Mouse (Mus musculus) neural tube, embryonic 11.5 days (tissue): ENCODE data around the gene Ndufs3. TPM values are rescaled to one million over a fixed set of nuclear protein-coding genes. Genes with fewer than 3 reads are reported as not detected.
A peak's percentile ranks its signal among the peaks of the same experiment; 100 is the strongest.

Source experiments
- ATAC-seq: fragments of 200-750 bp; cut with Nextera tagmentation; 2 replicates; pipeline ENCODE4 v1.8.0; 2017; ENCODE audit warnings: moderate number of reproducible peaks, mild to moderate bottlenecking, moderate TSS enrichment, moderate library complexity; ENCODE audit not compliant: insufficient read depth, low FRiP score, low TSS enrichment
- DNase-seq: peaks from one replicate; pipeline ENCODE4 v3.0.0-alpha.2; 2015; ENCODE audit warnings: low spot score
- H3K27ac ChIP-seq: fragments of 300-500 bp; sonication (generic); 2 replicates; pipeline ENCODE4 v1.5.1; 2014; ENCODE audit warnings: low read depth, mild to moderate bottlenecking, low read length
- H3K27me3 ChIP-seq: fragments of 300-500 bp; sonication (generic); 2 replicates; pipeline ENCODE4 v1.6.1; 2014; ENCODE audit warnings: mild to moderate bottlenecking, low read length, mixed read lengths; ENCODE audit not compliant: control insufficient read depth, insufficient read depth
- H3K36me3 ChIP-seq: fragments of 300-500 bp; sonication (generic); 2 replicates; pipeline ENCODE4 v1.6.1; 2014; ENCODE audit warnings: mild to moderate bottlenecking, low read length, moderate library complexity, mixed read lengths; ENCODE audit not compliant: control insufficient read depth, insufficient read depth
- H3K4me1 ChIP-seq: fragments of 300-500 bp; sonication (generic); 2 replicates; pipeline ENCODE4 v1.6.1; 2014; ENCODE audit warnings: low read length, mixed read lengths; ENCODE audit not compliant: control insufficient read depth, insufficient read depth
- H3K4me2 ChIP-seq: fragments of 300-500 bp; sonication (generic); 2 replicates; pipeline ENCODE4 v1.6.1; 2014; ENCODE audit warnings: low read depth, mild to moderate bottlenecking, moderate library complexity
- H3K4me3 ChIP-seq: fragments of 300-500 bp; sonication (generic); 2 replicates; pipeline ENCODE4 v1.5.1; 2014; ENCODE audit warnings: low read depth, low read length
- H3K9ac ChIP-seq: fragments of 300-500 bp; sonication (generic); 2 replicates; pipeline ENCODE4 v1.6.1; 2014; ENCODE audit warnings: mild to moderate bottlenecking, low read length
- H3K9me3 ChIP-seq: fragments of 300-500 bp; sonication (generic); 2 replicates; pipeline ENCODE4 v1.6.1; 2016; ENCODE audit warnings: low read length; ENCODE audit not compliant: control insufficient read depth
- WGBS: fragments of 180-500 bp; shearing (Covaris S2); extraction: QIAGEN DNeasy Blood & Tissue Kit; methylation state at CpG from one replicate; pipeline ENCODE4 v1.1.7; 2014; 5-methylcytosine and 5-hydroxymethylcytosine counted together
- polyA plus RNA-seq: library from polyadenylated mRNA; unstranded; fragments of >200 nt; fragmentation: Nextera tagmentation; extraction: Ambion mirVana; gene quantifications from 2 replicates; pipeline ENCODE4 v1.2.1, GENCODE M21; 2014

Gene Ndufs3
- polyA plus RNA-seq, 1 experiment from 2014 or later = 191 TPM

- peak; percentile 60 for ATAC-seq
- Histone ChIP-seq H3K4me3 (peak overlapping the region; percentile 53), H3K27ac (peak overlapping the region; percentile 53; the same call in 1 of the 2 replicates), H3K36me3 (peaks cover 2% of the 10 kb centered on the region; the same call in 1 of the 2 replicates), H3K27me3 (peaks cover 42% of the 10 kb centered on the region), H3K4me2 (peak overlapping the region; percentile 65), H3K9ac (peak overlapping the region; percentile 65), H3K4me1 (peaks cover 5% of the 10 kb centered on the region; the same call in 1 of the 2 replicates), H3K9me3 (no peaks in the 10 kb centered on the region)
- 3% methylated on average over 103 of the region's 133 CpGs for WGBS
- DNase-seq = peak; percentile 73
Observed at GRCm38 (mm10) chr2:90889550-90890548, 14.8 kb downstream of the Ndufs3 start.

GRCm38 (mm10) chr2:90887627-90888026 is 17.0 kb downstream of the Ndufs3 start:
- Histone ChIP-seq H3K36me3 (no peaks in the 10 kb centered on the region), H3K9me3 (no peaks in the 10 kb centered on the region), H3K4me2 (peak overlapping the region; percentile 90; the same call in 1 of the 2 replicates), H3K9ac (no peak overlapping the region), H3K4me3 (peak overlapping the region; percentile 55; the same call in 1 of the 2 replicates), H3K27ac (no peak overlapping the region), H3K27me3 (peaks cover 42% of the 10 kb centered on the region), H3K4me1 (peaks cover 5% of the 10 kb centered on the region; the same call in 1 of the 2 replicates)
- ATAC-seq = no peak
- no peak for DNase-seq
- whole genome bisulfite sequencing = 74% methylated on average over 5 of the region's 5 CpGs

DNA sequence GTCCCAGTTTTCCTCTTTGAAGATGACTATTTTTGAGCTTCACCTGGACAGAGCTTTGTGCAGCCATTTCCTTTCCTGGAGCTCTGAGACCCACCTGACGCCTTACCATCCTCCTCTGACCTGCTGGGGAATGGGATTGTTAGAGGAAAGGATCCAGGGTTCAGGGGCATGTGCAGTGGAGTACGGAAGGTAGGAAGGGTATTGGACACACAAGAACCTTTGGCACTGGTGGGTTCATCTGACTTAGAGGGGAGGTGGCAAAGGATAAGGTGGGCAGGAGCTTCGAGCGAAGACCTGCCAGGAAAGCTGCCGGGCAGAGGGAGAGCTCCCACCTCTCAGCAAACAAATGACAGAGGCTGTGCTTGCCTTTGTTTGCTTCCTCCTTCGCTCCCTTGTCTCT is 18.2 kb downstream of the Ndufs3 start:
- Histone ChIP-seq H3K27ac (no peak overlapping the region), H3K9me3 (no peaks in the 10 kb centered on the region), H3K27me3 (peaks cover 42% of the 10 kb centered on the region), H3K4me2 (peak overlapping the region; percentile 90), H3K4me3 (peak overlapping the region; percentile 55), H3K4me1 (peaks cover 5% of the 10 kb centered on the region; the same call in 1 of the 2 replicates), H3K36me3 (no peaks in the 10 kb centered on the region), H3K9ac (peak overlapping the region; percentile 72)
- DNase-seq = no peak
- WGBS = 29% methylated on average over 6 of the region's 6 CpGs
- no peak for ATAC-seq

- peak; percentile 56 for ATAC-seq
- peaks cover 39% of the 10 kb centered on the region for H3K27me3 ChIP-seq
- under 1% methylated on average over 44 of the region's 45 CpGs for WGBS
Observed at GRCm38 (mm10) chr2:90885218-90886041, 19.2 kb downstream of the Ndufs3 start, which contains the start of gene C1qtnf4. Gene C1qtnf4, plus strand, starts transcription at chr2:90885860.

DNA sequence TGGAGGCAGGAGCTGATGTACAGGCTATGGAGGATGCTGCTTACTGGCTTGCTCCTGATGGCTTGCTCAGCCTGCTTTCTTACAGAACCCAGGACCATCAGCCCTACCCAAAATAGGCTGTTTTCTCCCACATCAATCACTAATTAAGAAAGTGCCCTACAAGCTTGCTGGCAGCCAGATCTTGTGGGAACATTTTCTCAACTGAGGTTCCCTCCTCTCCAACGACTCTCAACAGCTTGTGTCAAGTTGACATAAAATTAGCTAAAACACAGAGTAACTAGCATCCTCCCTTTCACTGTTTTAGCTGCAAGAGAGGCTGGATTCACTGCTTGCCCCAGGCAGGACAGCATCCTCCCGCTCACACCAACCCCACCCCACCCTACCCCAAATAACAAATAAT is 22.8 kb downstream of the Ndufs3 start:
- Histone ChIP-seq H3K27me3 (peaks cover 14% of the 10 kb centered on the region), H3K4me1 (0 out of 2 replicates have a peak, but pooled peaks cover 3% of the 10 kb centered on the region), H3K36me3 (no peaks in the 10 kb centered on the region), H3K4me2 (no peak overlapping the region), H3K27ac (no peak overlapping the region), H3K9me3 (no peaks in the 10 kb centered on the region), H3K9ac (no peak overlapping the region), H3K4me3 (no peak overlapping the region)
- ATAC-seq (no peak), DNase-seq (no peak)
- 86% methylated on average over 2 of the region's 2 CpGs for WGBS

More at GRCm38 (mm10) chr2:90885218-90886041, 19.2 kb downstream of the Ndufs3 start, which contains the start of gene C1qtnf4:
- peak within 1 kb of the TSS; percentile 90 for H3K4me2 ChIP-seq
- DNase-seq = peak; percentile 63
- peak within 1 kb of the TSS; percentile 55 for H3K4me3 ChIP-seq
- H3K36me3 ChIP-seq = no peaks in the 10 kb centered on the region
- H3K9ac ChIP-seq = peak within 1 kb of the TSS; percentile 72
- H3K27ac ChIP-seq = 0 out of 2 replicates have a peak within 1 kb of the TSS, but pooled peaks have one; percentile 27
- no peaks in the 10 kb centered on the region for H3K9me3 ChIP-seq
- H3K4me1 ChIP-seq = peaks cover 5% of the 10 kb centered on the region; the same call in 1 of the 2 replicates

DNA sequence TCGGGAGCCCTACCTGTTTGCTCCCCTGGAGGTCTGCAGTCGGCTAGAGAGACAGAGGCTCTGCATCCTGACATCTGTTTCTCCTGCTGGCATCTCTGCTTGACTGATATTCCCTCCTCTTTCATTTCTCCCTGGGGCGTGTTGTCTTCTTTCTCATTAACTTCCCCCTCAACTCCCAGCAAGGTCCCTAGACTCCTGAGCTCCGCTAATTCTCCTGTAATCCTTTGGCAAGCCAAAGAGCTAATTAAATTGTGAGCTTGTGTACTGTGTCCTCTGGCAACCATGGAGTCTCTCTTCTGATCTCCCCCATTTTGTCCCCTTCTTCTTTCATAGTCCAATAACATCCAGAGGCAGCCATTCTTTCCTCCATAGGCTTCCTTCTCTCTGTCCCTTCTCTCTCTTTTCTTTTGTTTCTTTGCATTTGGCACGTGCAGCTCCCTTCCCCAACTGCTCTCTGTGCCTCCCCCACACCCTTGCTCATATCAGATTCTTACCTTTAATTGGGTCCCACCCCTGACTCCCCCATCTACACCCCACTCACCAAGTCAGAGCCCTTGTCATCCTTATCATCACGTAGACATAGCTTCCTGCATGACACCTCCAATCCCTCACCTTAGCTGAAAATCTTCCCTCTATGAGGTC is 24.4 kb downstream of the Ndufs3 start:
- H3K27ac ChIP-seq = no peak overlapping the region
- H3K9ac ChIP-seq = no peak overlapping the region
- no peaks in the 10 kb centered on the region for H3K9me3 ChIP-seq
- no peak overlapping the region for H3K4me2 ChIP-seq
- no peaks in the 10 kb centered on the region for H3K36me3 ChIP-seq
- peaks cover 4% of the 10 kb centered on the region for H3K27me3 ChIP-seq
- no peaks in the 10 kb centered on the region for H3K4me1 ChIP-seq
- H3K4me3 ChIP-seq = no peak overlapping the region
- 43% methylated on average over 6 of the region's 6 CpGs for WGBS
- DNase-seq (no peak), ATAC-seq (no peak)

GRCm38 (mm10) chr2:90879419-90879818 is 25.2 kb downstream of the Ndufs3 start:
- ATAC-seq (no peak), DNase-seq (no peak)
- H3K9ac ChIP-seq = no peak overlapping the region
- H3K9me3 ChIP-seq = no peaks in the 10 kb centered on the region
- no peak overlapping the region for H3K4me2 ChIP-seq
- H3K4me3 ChIP-seq = no peak overlapping the region
- H3K27ac ChIP-seq = no peak overlapping the region
- peaks cover 4% of the 10 kb centered on the region; the same call in 1 of the 2 replicates for H3K27me3 ChIP-seq
- no peaks in the 10 kb centered on the region for H3K36me3 ChIP-seq
- no peaks in the 10 kb centered on the region for H3K4me1 ChIP-seq
